Mouse (Mus musculus) central nervous system, embryonic 18 days (tissue): ENCODE data around the gene Arrdc3. TPM values are rescaled to one million over a fixed set of nuclear protein-coding genes. Genes with fewer than 3 reads are reported as not detected.

Experiments used
- polyA plus RNA-seq: library from polyadenylated mRNA; depleted of rRNA; stranded (reverse); fragments of >200 nt; gene quantifications from 2 replicates; pipeline ENCODE4 v1.2.3, GENCODE M21; 2012; rRNA removed

Arrdc3 gene
- 36.3 and 49.1 TPM in 2 replicates for polyA plus RNA-seq

DNA sequence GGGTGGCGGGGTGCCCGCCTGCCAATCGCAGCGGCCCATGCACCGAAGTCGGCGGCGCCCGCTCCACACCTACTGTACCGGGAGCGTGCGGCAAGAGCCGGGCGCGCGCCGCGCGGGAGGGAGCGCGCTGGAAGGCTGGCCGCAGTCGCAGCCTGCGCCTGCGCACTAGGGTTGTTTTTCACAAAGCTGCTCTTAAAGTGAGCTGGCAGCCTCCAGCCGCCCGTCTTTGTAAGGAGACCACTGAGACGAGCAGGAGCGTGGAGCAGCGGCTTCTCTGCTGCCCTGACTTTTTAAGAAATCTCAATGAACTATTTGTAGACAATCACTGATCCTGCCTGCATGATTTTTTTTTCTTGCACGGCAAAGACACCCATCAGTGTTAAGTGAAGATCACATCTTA is at the start of gene Arrdc3:
Gene Arrdc3, plus strand, starts transcription at position 195 of the 400 bp plus-strand sequence.

